Mouse (Mus musculus) mouse embryonic stem cell (cell line): ENCODE data around the gene 1190007I07Rik.
"Not testable (repeated sequence)": the region's sequence is repeated elsewhere in the genome, so short reads cannot be mapped to it uniquely, and the experiment has no call there.

Source experiments
- in situ Hi-C, 2 experiments: fragments of 300-500 bp; cut with MboI; formaldehyde crosslinking; loops; 1 replicate in 1 of 2; 3 replicates in 1 of 2; pipeline ENCODE4 v1.14.3; 2019 to 2020; ENCODE audit warnings: low sequenced_read_pairs in 2 of 2, low pct_unique_long_range_greater_than_20kb in 1 of 2, mixed read lengths in 1 of 2; ENCODE audit not compliant: unreplicated experiment in 1 of 2

1190007I07Rik gene

GRCm38 (mm10) chr10:82631133-82631532 is 8.1 kb upstream of the 1190007I07Rik start:
- in situ Hi-C loops: no loop called here

GRCm38 (mm10) chr10:82630497-82630896 is 7.5 kb upstream of the 1190007I07Rik start:
- in situ Hi-C loops: no loop called here

- in situ Hi-C loops: not testable (repeated sequence)
These were observed 6.7 kb upstream of the 1190007I07Rik start, which contains the start of gene Tdg for GRCm38 (mm10) chr10:82629586-82630255. Gene Tdg, plus strand, starts transcription at chr10:82629828.

GRCm38 (mm10) chr10:82629111-82629585 is 6.1 kb upstream of the 1190007I07Rik start:
- in situ Hi-C loops: no loop called here

GRCm38 (mm10) chr10:82623553-82623932 is 515 bp upstream of the 1190007I07Rik start:
- in situ Hi-C loops: not testable (repeated sequence)

- in situ Hi-C loops: no loop called here
These were observed 793 bp downstream of the 1190007I07Rik start for GRCm38 (mm10) chr10:82622235-82622634.

GRCm38 (mm10) chr10:82594421-82594820 is 28.6 kb downstream of the 1190007I07Rik start:
- in situ Hi-C loops: not testable (repeated sequence)

- in situ Hi-C loops: not testable (repeated sequence)
These were observed 33.4 kb downstream of the 1190007I07Rik start for GRCm38 (mm10) chr10:82589673-82590072.

- in situ Hi-C loops: not testable (repeated sequence)
These were observed 51.9 kb downstream of the 1190007I07Rik start for GRCm38 (mm10) chr10:82571091-82571490.
